Mouse (Mus musculus) kidney, adult 9 months (tissue): ENCODE data around the gene Myo16.
A peak's percentile ranks its signal among the peaks of the same experiment; 100 is the strongest.

ENCODE experiments used
- DNase-seq: peaks from one replicate; pipeline ENCODE4 v3.0.0; 2022

The Myo16 gene

GRCm38 (mm10) chr8:10634421-10634820, 480.7 kb downstream of the Myo16 start:
- DNase-seq: no peak

GRCm38 (mm10) chr8:10638871-10639270, 485.2 kb downstream of the Myo16 start:
- DNase-seq: no peak

GRCm38 (mm10) chr8:10640176-10640810, 486.6 kb downstream of the Myo16 start:
- no peak for DNase-seq

- DNase-seq: no peak
These were observed 487.1 kb downstream of the Myo16 start for GRCm38 (mm10) chr8:10640859-10641258.

GRCm38 (mm10) chr8:10641343-10641742, 487.6 kb downstream of the Myo16 start:
- DNase-seq: no peak

GRCm38 (mm10) chr8:10643244-10643643, 489.5 kb downstream of the Myo16 start:
- no peak for DNase-seq

- DNase-seq: no peak
These were observed 490.8 kb downstream of the Myo16 start for GRCm38 (mm10) chr8:10644481-10644880.

GRCm38 (mm10) chr8:10645740-10646139, 492.0 kb downstream of the Myo16 start:
- DNase-seq: no peak

GRCm38 (mm10) chr8:10646485-10646884, 492.8 kb downstream of the Myo16 start:
- DNase-seq: no peak

- DNase-seq: peak; percentile 94
These were observed 498.0 kb downstream of the Myo16 start for GRCm38 (mm10) chr8:10651546-10652315.

- peak; percentile 68 for DNase-seq
These were observed 499.6 kb downstream of the Myo16 start for GRCm38 (mm10) chr8:10653282-10653681.

- DNase-seq: no peak
These were observed 501.3 kb downstream of the Myo16 start for GRCm38 (mm10) chr8:10654922-10655518.

GRCm38 (mm10) chr8:10663770-10664470, 510.2 kb downstream of the Myo16 start:
- DNase-seq: no peak

- DNase-seq: peak; percentile 89
These were observed 511.3 kb downstream of the Myo16 start for GRCm38 (mm10) chr8:10664861-10665543.

- DNase-seq: no peak
These were observed 512.1 kb downstream of the Myo16 start for GRCm38 (mm10) chr8:10665821-10666283.

- DNase-seq: no peak
These were observed 518.3 kb downstream of the Myo16 start for GRCm38 (mm10) chr8:10671862-10672548.

- no peak for DNase-seq
These were observed 524.2 kb downstream of the Myo16 start for GRCm38 (mm10) chr8:10677840-10678410.

- DNase-seq: no peak
These were observed 528.2 kb downstream of the Myo16 start for GRCm38 (mm10) chr8:10681926-10682325.

GRCm38 (mm10) chr8:10683088-10683487, 529.4 kb downstream of the Myo16 start:
- DNase-seq: no peak
